Mouse (Mus musculus) lung, postnatal 0 days (tissue): ENCODE measurements around the gene Xaf1. TPM values are rescaled to one million over a fixed set of nuclear protein-coding genes. Genes with fewer than 3 reads are reported as not detected.
A peak's percentile ranks its signal among the peaks of the same experiment; 100 is the strongest.
"Not testable (repeated sequence)": the region's sequence is repeated elsewhere in the genome, so short reads cannot be mapped to it uniquely, and the experiment has no call there.

Source experiments
- ATAC-seq: fragments of 200-750 bp; cut with Nextera tagmentation; 2 replicates; pipeline ENCODE4 v1.8.0; 2017; ENCODE audit warnings: moderate library complexity
- DNase-seq: peaks from one replicate; pipeline ENCODE4 v3.0.0-alpha.2; 2016; ENCODE audit warnings: low spot score
- H3K27ac ChIP-seq: fragments of 300-500 bp; sonication (generic); 2 replicates; pipeline ENCODE4 v1.5.1; 2014; ENCODE audit warnings: antibody characterized with exemption, mild to moderate bottlenecking, low read length, mixed read lengths
- H3K27me3 ChIP-seq: fragments of 300-500 bp; sonication (generic); replicated peaks from 2 replicates; pipeline ENCODE4 v1.6.1; 2014; ENCODE audit warnings: low read length, mixed read lengths; ENCODE audit not compliant: insufficient read depth
- H3K36me3 ChIP-seq: fragments of 300-500 bp; sonication (generic); 2 replicates; pipeline ENCODE4 v1.6.1; 2014; ENCODE audit warnings: low read length, mixed read lengths; ENCODE audit not compliant: insufficient read depth
- H3K4me1 ChIP-seq: fragments of 300-500 bp; sonication (generic); 2 replicates; pipeline ENCODE4 v1.6.1; 2014; ENCODE audit warnings: antibody characterized with exemption, low read depth, low read length, mixed read lengths; ENCODE audit not compliant: insufficient read depth
- H3K4me2 ChIP-seq: fragments of 300-500 bp; sonication (generic); replicated peaks from 2 replicates; pipeline ENCODE4 v1.6.1; 2014; ENCODE audit warnings: low read depth, mild to moderate bottlenecking, low read length, moderate library complexity, mixed read lengths
- H3K4me3 ChIP-seq: fragments of 300-500 bp; sonication (generic); 2 replicates; pipeline ENCODE4 v1.5.1; 2014; ENCODE audit warnings: low read depth, low read length
- H3K9ac ChIP-seq: fragments of 300-500 bp; sonication (generic); replicated peaks from 2 replicates; pipeline ENCODE4 v1.6.1; 2014; ENCODE audit warnings: low read depth, mild to moderate bottlenecking
- H3K9me3 ChIP-seq: fragments of 300-500 bp; sonication (generic); 2 replicates; pipeline ENCODE4 v1.6.1; 2016; ENCODE audit warnings: low read length, mixed read lengths
- CTCF ChIP-seq: IDR thresholded peaks from 2 replicates; pipeline ENCODE4 v1.5.1; 2016; ENCODE audit warnings: antibody characterized with exemption, mild to moderate bottlenecking
- EP300 ChIP-seq: IDR thresholded peaks from 2 replicates; pipeline ENCODE4 v1.6.1; 2016; ENCODE audit warnings: antibody characterized with exemption, mild to moderate bottlenecking, control low read depth
- WGBS: fragments of 180-500 bp; shearing (Covaris S2); extraction: QIAGEN DNeasy Blood & Tissue Kit; methylation state at CpG from one replicate; pipeline ENCODE4 v1.1.7; 2014; 5-methylcytosine and 5-hydroxymethylcytosine counted together
- polyA plus RNA-seq: library from polyadenylated mRNA; unstranded; fragments of >200 nt; fragmentation: Nextera tagmentation; extraction: Ambion mirVana; gene quantifications from 2 replicates; pipeline ENCODE4 v1.2.1, GENCODE M21; 2015

Xaf1 gene
- polyA plus RNA-seq, 1 experiment from 2014 or later, result 39.7 TPM

GRCm38 (mm10) chr11:72342549-72343237, 41.3 kb downstream of the Xaf1 start:
- Histone ChIP-seq H3K36me3 (no peaks in the 10 kb centered on the region), H3K4me1 (no peaks in the 10 kb centered on the region), H3K27me3 (no peaks in the 10 kb centered on the region), H3K4me2 (no peak overlapping the region), H3K27ac (no peak overlapping the region), H3K9me3 (no peaks in the 10 kb centered on the region), H3K4me3 (no peak overlapping the region), H3K9ac (no peak overlapping the region)
- WGBS, result 13% methylated on average over 7 of the region's 7 CpGs
- TF ChIP-seq CTCF (peak; percentile 82), EP300 (no peak)
- DNase-seq (peak; percentile 88), ATAC-seq (peak; percentile 80)

DNA sequence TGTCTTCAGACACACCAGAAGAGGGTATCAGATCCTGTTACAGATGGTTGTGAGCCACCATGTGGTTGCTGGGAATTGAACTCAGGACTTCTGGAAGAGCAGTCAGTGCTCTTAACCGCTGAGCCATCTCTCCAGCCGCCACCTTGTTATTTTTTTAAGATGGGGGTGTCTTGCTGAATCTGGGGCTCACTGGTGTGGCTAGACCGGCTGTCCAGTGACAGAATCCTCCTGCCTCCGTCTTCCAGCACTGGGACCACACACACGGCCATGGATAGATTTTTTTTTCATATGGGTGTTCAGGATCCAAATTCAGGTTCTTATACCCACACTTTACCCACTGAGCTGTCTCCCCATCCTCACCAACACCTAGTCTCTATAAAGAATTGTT, 41.8 kb downstream of the Xaf1 start:
- not testable (repeated sequence) for ATAC-seq, H3K4me3 ChIP-seq, H3K36me3 ChIP-seq, H3K4me2 ChIP-seq, H3K4me1 ChIP-seq, DNase-seq, H3K9ac ChIP-seq, H3K9me3 ChIP-seq, H3K27me3 ChIP-seq, H3K27ac ChIP-seq
- WGBS, result 89% methylated on average over 5 of the region's 5 CpGs

GRCm38 (mm10) chr11:72343904-72344303, 42.5 kb downstream of the Xaf1 start:
- Histone ChIP-seq H3K9me3 (no peaks in the 10 kb centered on the region), H3K9ac (no peak overlapping the region), H3K27me3 (no peaks in the 10 kb centered on the region), H3K4me3 (no peak overlapping the region), H3K27ac (no peak overlapping the region), H3K4me1 (peaks cover 2% of the 10 kb centered on the region; the same call in 1 of the 2 replicates), H3K36me3 (no peaks in the 10 kb centered on the region), H3K4me2 (no peak overlapping the region)
- 21% methylated on average over 8 of the region's 8 CpGs for WGBS
- ATAC-seq (peak; percentile 41; the same call in 1 of the 2 replicates), DNase-seq (peak; percentile 80)
- TF ChIP-seq CTCF, result peak; percentile 77
- no peak for TF ChIP-seq EP300

DNA sequence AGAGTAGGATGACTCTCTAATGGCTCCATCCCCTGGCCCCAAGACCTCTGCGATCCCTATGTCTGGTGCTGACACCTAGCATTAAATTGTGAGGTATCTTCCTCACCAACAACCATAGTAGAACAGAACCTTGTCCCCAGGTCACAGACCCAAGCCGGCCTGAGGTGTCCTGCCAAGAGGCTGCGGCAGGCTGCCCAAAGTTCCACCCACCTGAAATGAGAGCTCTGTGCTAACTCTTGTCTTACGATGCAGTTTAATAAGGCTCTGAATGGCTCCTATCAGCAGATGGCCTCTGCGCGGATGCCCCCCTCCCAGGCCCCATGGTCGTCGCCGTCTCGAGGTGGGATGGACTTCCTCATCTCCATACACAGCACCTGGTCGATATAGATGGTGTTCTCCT, 43.1 kb downstream of the Xaf1 start:
- no peak overlapping the region for H3K9ac ChIP-seq
- TF ChIP-seq CTCF, result no peak
- TF ChIP-seq EP300, result no peak
- ATAC-seq (no peak), DNase-seq (no peak)
- no peak overlapping the region for H3K4me2 ChIP-seq
- peaks cover 3% of the 10 kb centered on the region; the same call in 1 of the 2 replicates for H3K4me1 ChIP-seq
- H3K36me3 ChIP-seq, result no peaks in the 10 kb centered on the region
- no peaks in the 10 kb centered on the region for H3K27me3 ChIP-seq
- no peak overlapping the region for H3K4me3 ChIP-seq
- WGBS, result 88% methylated on average over 11 of the region's 11 CpGs
- no peaks in the 10 kb centered on the region for H3K9me3 ChIP-seq
- no peak overlapping the region for H3K27ac ChIP-seq

DNA sequence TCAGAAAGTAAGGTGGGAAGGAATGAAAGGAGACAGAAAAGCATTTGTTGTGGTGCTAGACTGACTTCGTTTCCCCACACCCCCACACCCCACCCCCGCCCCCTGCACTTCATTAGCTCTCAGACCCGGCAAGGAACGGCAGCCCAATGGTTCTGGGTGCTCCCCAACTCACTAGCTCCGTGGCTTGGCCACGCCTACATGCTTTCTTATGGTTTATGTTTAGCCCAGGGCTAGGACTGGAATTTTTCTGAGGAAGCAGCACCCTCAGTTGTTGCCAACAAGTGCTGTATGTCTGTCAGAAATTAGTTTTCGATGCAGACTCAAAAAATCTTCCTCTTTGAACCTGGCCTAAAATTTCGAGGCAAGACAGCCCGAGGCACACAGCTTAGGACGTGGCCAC, 47.1 kb downstream of the Xaf1 start:
- Histone ChIP-seq H3K27me3 (no peaks in the 10 kb centered on the region), H3K4me2 (no peak overlapping the region), H3K36me3 (no peaks in the 10 kb centered on the region), H3K4me3 (no peak overlapping the region), H3K27ac (no peak overlapping the region), H3K4me1 (peaks cover 3% of the 10 kb centered on the region; the same call in 1 of the 2 replicates), H3K9me3 (no peaks in the 10 kb centered on the region), H3K9ac (no peak overlapping the region)
- no peak for TF ChIP-seq CTCF
- no peak for TF ChIP-seq EP300
- DNase-seq, result no peak
- no peak for ATAC-seq
- 32% methylated on average over 10 of the region's 10 CpGs for WGBS

- DNase-seq (peak; percentile 46), ATAC-seq (no peak)
- H3K9ac ChIP-seq, result no peak overlapping the region
- no peak for TF ChIP-seq CTCF
- no peak for TF ChIP-seq EP300
- no peaks in the 10 kb centered on the region for H3K27me3 ChIP-seq
- H3K4me1 ChIP-seq, result peaks cover 3% of the 10 kb centered on the region; the same call in 1 of the 2 replicates
- H3K27ac ChIP-seq, result no peak overlapping the region
- 29% methylated on average over 8 of the region's 8 CpGs for WGBS
- H3K9me3 ChIP-seq, result no peaks in the 10 kb centered on the region
- no peaks in the 10 kb centered on the region for H3K36me3 ChIP-seq
- no peak overlapping the region for H3K4me3 ChIP-seq
- H3K4me2 ChIP-seq, result no peak overlapping the region
Observed at GRCm38 (mm10) chr11:72349016-72349415, 47.6 kb downstream of the Xaf1 start.
